Mouse (Mus musculus): ENCODE results near the gene Qsox2. TPM values are rescaled to one million over a fixed set of nuclear protein-coding genes. Genes with fewer than 3 reads are reported as not detected.

Qsox2 gene
- total RNA-seq, 1 experiment: 32.0 TPM

DNA sequence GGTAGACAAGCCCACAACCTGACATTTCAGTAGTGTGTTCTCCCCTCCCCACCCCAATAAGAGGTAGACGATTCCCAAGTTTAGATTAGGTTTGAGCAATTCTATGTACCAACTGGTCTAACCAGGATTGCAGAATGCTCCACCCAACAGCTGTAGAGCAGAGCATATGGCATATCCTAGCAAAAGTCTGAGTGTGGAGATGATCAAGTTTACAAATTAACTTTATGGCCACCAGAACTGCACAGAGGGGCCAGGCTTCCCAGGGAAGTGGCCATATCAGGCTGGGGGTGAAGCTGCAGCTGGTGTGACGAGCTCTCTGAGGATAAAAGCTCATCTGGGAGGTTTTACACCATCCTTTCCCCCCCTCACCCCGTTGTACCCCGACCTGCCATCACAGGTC lies 27.3 kb upstream of the Qsox2 start:
- H3K9ac ChIP-seq (ENCODE audit: insufficient read depth, low read depth, low read length, poor library complexity, severe bottlenecking): no peak overlapping the region
- H3K36me3 ChIP-seq (ENCODE audit: control insufficient read depth, insufficient read depth, low read length, poor library complexity, severe bottlenecking): no peaks in the 10 kb centered on the region
- DNase-seq (ENCODE audit: low read depth, low spot score): no peak
- no peak for TF ChIP-seq ZNF384 (IDR thresholded peaks at IDR 0.05; ENCODE audit: low read depth, low read length)
- TF ChIP-seq CHD2 (IDR thresholded peaks at IDR 0.05; ENCODE audit: low read depth, low read length): no peak
- TF ChIP-seq ZC3H11A (IDR thresholded peaks at IDR 0.05; ENCODE audit: borderline replicate concordance, low read depth, low read length): no peak
- TF ChIP-seq MAFK (IDR thresholded peaks at IDR 0.05; ENCODE audit: insufficient read depth, low read depth, low read length): no peak
- no peak for TF ChIP-seq HCFC1 (IDR thresholded peaks at IDR 0.05; ENCODE audit: borderline replicate concordance, insufficient read depth, low read length)
- H3K9me3 ChIP-seq (ENCODE audit: control insufficient read depth, insufficient read depth, low read depth, low read length): no peaks in the 10 kb centered on the region
- H3K27ac ChIP-seq (ENCODE audit: insufficient read depth, low read depth, low read length, poor library complexity, severe bottlenecking): no peak overlapping the region
- H3K4me3 ChIP-seq (ENCODE audit: insufficient read depth in 1 of 2, low read depth in 1 of 2, low read length in 2 of 2, poor library complexity in 1 of 2, severe bottlenecking in 1 of 2): no peak overlapping the region
- in situ Hi-C loops (cut with MboI; ENCODE audit: low sequenced_read_pairs in 2 of 2, unreplicated experiment in 2 of 2): no loop called here
- no peaks in the 10 kb centered on the region for H3K4me1 ChIP-seq (ENCODE audit: control insufficient read depth in 2 of 2, insufficient read depth in 2 of 2, low read length in 2 of 2, poor library complexity in 1 of 2)

DNA sequence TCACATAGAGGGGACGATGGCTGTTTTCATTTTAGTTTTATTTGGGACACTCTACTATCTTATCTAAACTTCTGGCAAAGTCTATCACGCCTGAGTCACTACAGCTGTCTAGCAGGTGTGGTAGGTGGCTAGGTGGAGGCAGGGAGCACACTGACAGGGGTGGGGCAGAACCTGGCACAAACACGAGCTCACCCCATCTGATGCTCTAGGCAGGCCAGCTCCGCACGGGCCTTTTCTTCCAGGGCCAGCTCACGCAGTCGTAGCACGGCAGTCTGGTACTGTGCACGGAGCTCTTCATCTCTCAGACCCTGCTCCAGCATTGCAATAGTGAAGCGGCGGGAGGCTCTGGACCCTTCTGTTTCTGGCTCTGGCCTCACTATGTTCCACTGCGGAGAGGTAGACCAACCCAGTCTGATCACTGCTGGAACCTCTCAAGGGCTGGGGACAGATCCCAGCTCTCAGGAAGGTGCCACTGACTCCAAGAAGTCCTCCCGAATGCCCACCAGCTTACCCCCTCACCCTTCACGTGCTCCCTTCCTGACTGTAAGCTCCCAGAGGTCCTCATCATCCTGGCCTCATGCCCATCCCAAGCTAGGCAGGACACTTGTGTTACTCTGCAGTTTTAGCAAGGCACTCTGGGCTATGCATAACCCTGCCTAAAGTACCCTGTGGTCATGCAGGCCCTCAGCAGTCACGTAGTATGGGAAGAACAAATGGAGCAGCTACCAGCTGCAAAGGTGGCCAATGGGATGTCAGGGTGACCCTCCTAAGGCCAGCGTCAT lies 20.2 kb upstream of the Qsox2 start:
- Histone ChIP-seq H3K9ac (ENCODE audit: insufficient read depth, low read depth, low read length, poor library complexity, severe bottlenecking) (no peak overlapping the region), H3K27ac (ENCODE audit: insufficient read depth, low read depth, low read length, poor library complexity, severe bottlenecking) (no peak overlapping the region), H3K4me3 (ENCODE audit: insufficient read depth in 1 of 2, low read depth in 1 of 2, low read length in 2 of 2, poor library complexity in 1 of 2, severe bottlenecking in 1 of 2) (no peak overlapping the region), H3K4me1 (ENCODE audit: control insufficient read depth in 2 of 2, insufficient read depth in 2 of 2, low read length in 2 of 2, poor library complexity in 1 of 2) (peaks cover 0 to 11% of the 10 kb centered on the region in 2 experiments; a peak in 1 of 4 replicates), H3K9me3 (ENCODE audit: control insufficient read depth, insufficient read depth, low read depth, low read length) (no peaks in the 10 kb centered on the region), H3K36me3 (ENCODE audit: control insufficient read depth, insufficient read depth, low read length, poor library complexity, severe bottlenecking) (no peaks in the 10 kb centered on the region)
- DNase-seq (ENCODE audit: low read depth, low spot score): no peak
- no peak for TF ChIP-seq CHD2 (IDR thresholded peaks at IDR 0.05; ENCODE audit: low read depth, low read length)
- no peak for TF ChIP-seq HCFC1 (IDR thresholded peaks at IDR 0.05; ENCODE audit: borderline replicate concordance, insufficient read depth, low read length)
- no peak for TF ChIP-seq MAFK (IDR thresholded peaks at IDR 0.05; ENCODE audit: insufficient read depth, low read depth, low read length)
- TF ChIP-seq ZC3H11A (IDR thresholded peaks at IDR 0.05; ENCODE audit: borderline replicate concordance, low read depth, low read length): no peak
- no peak for TF ChIP-seq ZNF384 (IDR thresholded peaks at IDR 0.05; ENCODE audit: low read depth, low read length)
- in situ Hi-C loops (cut with MboI; ENCODE audit: low sequenced_read_pairs in 2 of 2, unreplicated experiment in 2 of 2): no loop called here

DNA sequence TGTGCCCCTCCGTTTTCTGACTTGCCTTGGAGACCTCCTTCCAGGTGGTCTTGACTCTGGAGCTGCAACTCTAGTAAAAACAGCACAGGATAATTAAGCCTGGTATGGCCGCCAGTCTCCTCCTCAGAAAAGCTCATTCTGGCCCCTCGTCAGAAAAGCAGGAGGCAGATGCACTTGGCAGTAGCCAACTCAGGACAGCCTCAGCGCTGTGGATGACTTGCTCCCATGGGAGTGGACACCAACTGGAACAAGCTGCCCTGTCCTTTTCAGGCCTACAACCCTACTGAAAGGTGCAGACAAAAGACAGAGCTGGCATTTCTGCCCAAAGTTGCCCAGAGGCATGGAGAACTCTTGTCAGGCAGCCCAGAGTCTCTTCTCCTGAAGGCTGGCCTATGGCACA lies 17.5 kb upstream of the Qsox2 start:
- in situ Hi-C loops (cut with MboI; ENCODE audit: low sequenced_read_pairs in 2 of 2, unreplicated experiment in 2 of 2): no loop called here
- no peak for DNase-seq (ENCODE audit: low read depth, low spot score)
- no peak overlapping the region for H3K4me3 ChIP-seq (ENCODE audit: insufficient read depth in 1 of 2, low read depth in 1 of 2, low read length in 2 of 2, poor library complexity in 1 of 2, severe bottlenecking in 1 of 2)
- H3K36me3 ChIP-seq (ENCODE audit: control insufficient read depth, insufficient read depth, low read length, poor library complexity, severe bottlenecking): no peaks in the 10 kb centered on the region
- no peak for TF ChIP-seq ZNF384 (IDR thresholded peaks at IDR 0.05; ENCODE audit: low read depth, low read length)
- no peak for TF ChIP-seq HCFC1 (IDR thresholded peaks at IDR 0.05; ENCODE audit: borderline replicate concordance, insufficient read depth, low read length)
- no peak for TF ChIP-seq ZC3H11A (IDR thresholded peaks at IDR 0.05; ENCODE audit: borderline replicate concordance, low read depth, low read length)
- no peak for TF ChIP-seq MAFK (IDR thresholded peaks at IDR 0.05; ENCODE audit: insufficient read depth, low read depth, low read length)
- TF ChIP-seq CHD2 (IDR thresholded peaks at IDR 0.05; ENCODE audit: low read depth, low read length): no peak
- H3K27ac ChIP-seq (ENCODE audit: insufficient read depth, low read depth, low read length, poor library complexity, severe bottlenecking): no peak overlapping the region
- no peaks in the 10 kb centered on the region for H3K9me3 ChIP-seq (ENCODE audit: control insufficient read depth, insufficient read depth, low read depth, low read length)
- peaks cover 0 to 11% of the 10 kb centered on the region in 2 experiments; a peak in 1 of 4 replicates for H3K4me1 ChIP-seq (ENCODE audit: control insufficient read depth in 2 of 2, insufficient read depth in 2 of 2, low read length in 2 of 2, poor library complexity in 1 of 2)
- no peak overlapping the region for H3K9ac ChIP-seq (ENCODE audit: insufficient read depth, low read depth, low read length, poor library complexity, severe bottlenecking)

DNA sequence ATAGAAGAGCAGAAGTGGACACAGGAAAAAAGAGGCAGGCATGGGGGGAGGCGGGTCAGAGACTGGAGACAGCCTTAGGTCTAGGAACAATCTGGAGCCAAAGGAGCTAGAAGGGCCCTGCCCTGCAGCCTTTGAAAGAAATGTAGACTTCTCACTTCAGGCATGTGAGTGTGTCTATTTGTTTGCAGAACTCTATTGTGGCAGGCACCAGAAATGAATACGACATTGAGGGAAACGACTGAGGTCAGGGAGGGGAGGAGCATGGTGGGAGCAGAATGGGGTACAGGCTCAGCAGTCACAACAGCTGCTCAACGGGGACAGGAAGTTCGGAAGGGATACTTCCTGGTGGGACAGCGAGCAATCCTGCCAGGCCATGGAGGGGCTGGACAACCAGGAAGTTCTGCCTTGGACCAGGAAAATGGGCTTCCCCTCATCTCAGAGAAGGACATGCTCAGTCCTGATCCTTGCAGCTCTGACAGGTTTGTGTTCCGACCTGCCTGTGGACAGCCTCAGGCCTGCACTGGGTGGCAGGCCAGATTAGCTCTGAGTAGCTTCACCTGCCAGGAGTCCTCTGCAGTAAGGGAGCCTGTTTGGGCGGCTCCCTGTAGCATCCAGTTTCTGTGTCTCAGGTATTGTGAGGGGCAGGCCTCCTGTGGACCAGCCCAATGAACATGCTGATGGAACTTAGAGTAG lies 15.3 kb upstream of the Qsox2 start:
- in situ Hi-C loops (cut with MboI; ENCODE audit: low sequenced_read_pairs in 2 of 2, unreplicated experiment in 2 of 2): no loop called here
- Histone ChIP-seq H3K27ac (ENCODE audit: insufficient read depth, low read depth, low read length, poor library complexity, severe bottlenecking) (no peak overlapping the region), H3K36me3 (ENCODE audit: control insufficient read depth, insufficient read depth, low read length, poor library complexity, severe bottlenecking) (no peaks in the 10 kb centered on the region), H3K9ac (ENCODE audit: insufficient read depth, low read depth, low read length, poor library complexity, severe bottlenecking) (no peak overlapping the region), H3K4me1 (ENCODE audit: control insufficient read depth in 2 of 2, insufficient read depth in 2 of 2, low read length in 2 of 2, poor library complexity in 1 of 2) (peaks cover 0 to 9% of the 10 kb centered on the region in 2 experiments; a peak in 1 of 4 replicates), H3K4me3 (ENCODE audit: insufficient read depth in 1 of 2, low read depth in 1 of 2, low read length in 2 of 2, poor library complexity in 1 of 2, severe bottlenecking in 1 of 2) (no peak overlapping the region; a peak in 1 of 4 replicates), H3K9me3 (ENCODE audit: control insufficient read depth, insufficient read depth, low read depth, low read length) (no peaks in the 10 kb centered on the region)
- TF ChIP-seq MAFK (IDR thresholded peaks at IDR 0.05; ENCODE audit: insufficient read depth, low read depth, low read length) (no peak), HCFC1 (IDR thresholded peaks at IDR 0.05; ENCODE audit: borderline replicate concordance, insufficient read depth, low read length) (no peak), CHD2 (IDR thresholded peaks at IDR 0.05; ENCODE audit: low read depth, low read length) (no peak), ZC3H11A (IDR thresholded peaks at IDR 0.05; ENCODE audit: borderline replicate concordance, low read depth, low read length) (no peak), ZNF384 (IDR thresholded peaks at IDR 0.05; ENCODE audit: low read depth, low read length) (no peak)
- DNase-seq (ENCODE audit: low read depth, low spot score): no peak
